Mouse (Mus musculus): Measurements from ENCODE around the gene A930002H24Rik.

The A930002H24Rik gene

DNA sequence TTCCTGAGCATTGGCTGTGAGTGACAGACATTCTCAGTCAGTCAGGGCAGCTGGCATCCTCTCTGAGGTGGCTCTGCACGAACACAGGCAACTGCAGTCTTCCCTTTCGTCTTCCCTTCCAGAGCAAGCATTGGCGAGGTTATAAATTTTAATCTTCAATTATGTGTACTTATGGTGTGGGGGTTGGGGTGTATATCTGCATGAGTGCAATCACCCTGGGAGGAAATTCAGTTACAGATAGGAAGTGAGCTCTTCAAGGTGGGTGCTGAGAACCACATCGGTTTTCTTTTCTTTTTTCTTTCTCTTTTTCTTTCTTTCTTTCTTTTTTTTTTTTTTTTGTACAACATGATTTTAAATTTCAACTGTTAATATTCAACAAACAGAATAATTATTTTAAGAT, 32.0 kb downstream of the A930002H24Rik start:
- DNase-seq = no peak

DNA sequence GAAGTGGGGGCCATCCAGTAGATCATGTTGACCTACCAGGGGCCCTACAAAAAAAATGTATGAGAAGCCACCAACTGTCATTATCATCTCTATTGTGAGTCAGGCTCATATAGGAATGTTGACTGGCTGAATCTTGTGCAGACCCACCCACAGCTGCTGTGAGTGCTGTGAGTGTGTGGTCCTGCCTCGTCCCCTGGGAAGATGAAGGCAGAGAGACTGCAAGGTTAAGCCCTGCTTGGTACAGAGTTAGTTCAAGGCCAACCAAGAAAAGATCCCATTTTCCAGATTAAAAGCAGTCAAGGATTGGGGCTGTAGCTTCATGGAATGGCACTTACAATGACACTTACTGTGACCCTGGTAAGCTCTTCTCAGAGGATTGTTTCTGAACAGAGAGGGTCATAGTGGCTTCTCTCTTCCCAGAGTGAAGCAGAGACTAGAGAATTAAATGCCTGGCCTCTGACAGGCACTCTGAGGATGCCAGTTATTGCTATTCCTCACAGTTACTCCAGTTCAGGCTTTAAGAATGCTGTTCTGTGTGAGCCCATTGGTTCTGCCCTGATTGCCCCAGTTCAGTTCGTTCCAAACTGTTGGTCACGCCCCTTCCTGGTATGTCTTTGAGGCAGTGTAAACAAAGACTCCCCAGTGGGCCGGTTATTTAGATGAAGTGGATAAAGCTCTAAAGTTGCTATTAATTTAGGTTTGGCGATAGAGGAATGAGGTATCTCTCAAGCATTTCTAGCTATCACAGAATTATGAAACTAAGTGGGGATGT, 34.8 kb downstream of the A930002H24Rik start:
- no peak for DNase-seq

DNA sequence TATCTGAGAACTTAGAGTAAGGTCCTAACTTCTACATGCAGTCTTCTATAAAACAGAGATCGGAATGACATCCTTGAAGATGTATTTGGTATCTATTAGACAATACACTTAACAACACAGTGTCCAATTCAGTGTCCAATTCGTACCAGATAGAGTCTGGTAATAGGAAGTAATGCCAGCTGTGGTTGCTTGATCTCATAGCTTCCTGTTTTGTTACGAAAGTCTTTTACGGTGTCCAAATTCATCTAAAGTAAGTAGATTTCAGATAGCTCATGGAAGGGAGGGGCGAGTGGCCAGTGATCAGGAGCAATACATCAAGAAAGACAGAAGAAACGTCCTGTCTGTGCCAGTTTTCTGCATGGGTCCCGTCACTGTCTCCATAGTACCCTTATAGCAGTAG, 36.8 kb downstream of the A930002H24Rik start:
- no peak for DNase-seq

DNA sequence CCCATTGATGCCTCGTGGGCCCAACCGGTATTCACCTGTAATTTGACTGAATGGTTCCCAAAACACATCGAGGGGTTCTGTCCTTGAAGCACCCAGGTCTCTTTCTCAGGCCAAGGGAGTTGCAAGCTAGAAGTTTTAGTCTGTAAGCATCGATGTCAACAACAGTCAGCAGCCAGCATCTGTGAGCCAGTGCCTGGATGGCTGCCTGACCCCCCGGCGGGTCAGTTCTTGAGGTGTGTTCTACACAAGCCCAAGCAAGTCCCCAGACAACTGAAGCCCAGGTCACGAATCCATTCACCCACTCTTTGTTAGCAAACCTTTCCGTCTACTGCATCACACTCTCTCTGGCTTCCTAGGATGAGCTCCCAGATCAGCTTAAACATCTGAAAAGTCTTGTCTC, 37.4 kb downstream of the A930002H24Rik start:
- no peak for DNase-seq

DNA sequence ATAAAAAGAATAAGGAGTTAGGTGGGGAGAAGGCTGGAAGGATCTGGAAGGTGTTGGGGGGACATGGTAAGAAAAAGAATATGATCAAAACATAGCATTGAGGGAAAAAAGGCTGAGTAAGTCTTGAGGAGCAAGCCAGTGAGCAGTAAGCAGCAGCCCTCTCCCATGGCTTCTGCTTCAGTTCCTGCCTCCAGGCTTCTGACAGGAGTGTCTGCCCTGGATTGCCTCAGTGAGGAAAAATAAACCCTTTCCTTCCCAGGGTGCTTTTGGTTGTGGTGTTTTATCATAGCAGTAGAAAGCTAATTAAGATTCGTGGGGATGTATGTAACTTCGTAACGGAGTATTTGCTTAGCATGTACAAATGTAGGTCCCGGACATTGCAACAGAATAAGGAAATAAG, 39.5 kb downstream of the A930002H24Rik start:
- DNase-seq = no peak

DNA sequence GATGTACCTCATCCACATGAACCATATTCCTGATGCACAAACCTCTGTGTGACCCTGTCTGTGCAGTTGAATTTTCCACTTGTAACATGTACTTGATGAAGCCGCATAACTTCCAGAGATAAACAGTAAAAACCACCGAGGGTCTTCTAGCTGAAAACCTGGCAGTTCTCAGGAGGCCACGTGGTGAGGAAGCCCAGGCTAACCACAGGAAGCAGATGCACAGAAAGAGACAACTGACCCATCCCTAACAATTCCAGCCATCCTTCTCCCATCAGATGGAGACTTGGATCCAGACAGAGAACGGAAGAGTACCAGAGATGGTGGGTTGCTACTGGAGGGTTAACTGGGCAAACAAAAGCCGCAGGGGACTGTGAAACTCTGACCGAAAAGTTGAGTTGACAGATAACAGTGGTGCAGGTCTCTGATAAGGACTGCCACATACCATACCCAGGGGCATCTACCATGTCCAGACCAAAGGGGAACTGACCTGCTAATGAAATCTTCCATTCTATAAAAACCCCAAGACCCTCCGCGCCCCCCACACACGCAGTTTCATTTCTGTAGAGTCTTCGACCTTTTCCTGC, 45.1 kb downstream of the A930002H24Rik start:
- no peak for DNase-seq

DNA sequence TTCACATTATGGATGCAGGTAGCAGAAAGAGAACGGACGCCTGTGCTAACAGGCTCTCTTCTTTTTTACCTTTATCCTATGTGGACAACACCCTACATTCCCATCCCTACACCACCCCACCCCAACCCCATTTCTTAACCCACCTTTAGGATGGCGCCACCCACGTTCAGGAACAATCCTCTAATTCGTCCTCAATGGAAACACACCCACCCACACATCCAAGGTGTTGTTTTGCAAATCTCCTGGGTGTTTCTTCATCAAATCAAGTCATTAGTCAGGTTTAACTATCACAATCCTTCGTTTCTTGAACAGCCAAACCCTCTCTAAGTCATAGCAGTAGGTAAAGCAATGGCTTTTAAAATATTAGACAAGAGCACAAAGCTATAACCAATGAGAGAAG, 50.0 kb downstream of the A930002H24Rik start:
- no peak for DNase-seq

All from right cerebral cortex, postnatal 4 days (tissue).